Mouse (Mus musculus) forebrain, embryonic 13.5 days (tissue): ENCODE measurements around the gene Itsn1. TPM values are rescaled to one million over a fixed set of nuclear protein-coding genes. Genes with fewer than 3 reads are reported as not detected.

Source experiments
- ATAC-seq: fragments of 200-750 bp; cut with Nextera tagmentation; 2 replicates; pipeline ENCODE4 v1.8.0; 2017
- H3K27ac ChIP-seq: fragments of 300-500 bp; sonication (generic); 2 replicates; pipeline ENCODE4 v1.5.1; 2015; ENCODE audit warnings: inconsistent platforms, mild to moderate bottlenecking, moderate library complexity
- H3K27me3 ChIP-seq: fragments of 300-500 bp; sonication (generic); 2 replicates; pipeline ENCODE4 v1.6.1; 2015; ENCODE audit warnings: mild to moderate bottlenecking, inconsistent platforms
- H3K36me3 ChIP-seq: fragments of 300-500 bp; sonication (generic); 2 replicates; pipeline ENCODE4 v1.6.1; 2015; ENCODE audit warnings: mild to moderate bottlenecking, inconsistent platforms; ENCODE audit not compliant: poor library complexity, severe bottlenecking
- H3K4me1 ChIP-seq: fragments of 300-500 bp; sonication (generic); 2 replicates; pipeline ENCODE4 v1.6.1; 2015; ENCODE audit warnings: inconsistent platforms
- H3K4me2 ChIP-seq: fragments of 300-500 bp; sonication (generic); 2 replicates; pipeline ENCODE4 v1.6.1; 2015; ENCODE audit warnings: inconsistent platforms, mild to moderate bottlenecking, moderate library complexity
- H3K4me3 ChIP-seq: fragments of 300-500 bp; sonication (generic); 2 replicates; pipeline ENCODE4 v1.5.1; 2015; ENCODE audit warnings: mild to moderate bottlenecking, inconsistent platforms
- H3K9ac ChIP-seq: fragments of 300-500 bp; sonication (generic); 2 replicates; pipeline ENCODE4 v1.6.1; 2015; ENCODE audit warnings: mild to moderate bottlenecking, inconsistent platforms
- H3K9me3 ChIP-seq: fragments of 300-500 bp; sonication (generic); replicated peaks from 2 replicates; pipeline ENCODE4 v1.6.1; 2016; ENCODE audit warnings: inconsistent platforms
- WGBS: fragments of 180-500 bp; shearing (Covaris S2); methylation state at CpG from one replicate; pipeline ENCODE4 v1.1.7; 2015; 5-methylcytosine and 5-hydroxymethylcytosine counted together
- polyA plus RNA-seq: library from polyadenylated mRNA; unstranded; fragments of >200 nt; fragmentation: Nextera tagmentation; extraction: Ambion mirVana; gene quantifications from 2 replicates; pipeline ENCODE4 v1.2.1, GENCODE M21; 2015

The Itsn1 gene
- polyA plus RNA-seq, 1 experiment from 2014 or later = 53.3 TPM

DNA sequence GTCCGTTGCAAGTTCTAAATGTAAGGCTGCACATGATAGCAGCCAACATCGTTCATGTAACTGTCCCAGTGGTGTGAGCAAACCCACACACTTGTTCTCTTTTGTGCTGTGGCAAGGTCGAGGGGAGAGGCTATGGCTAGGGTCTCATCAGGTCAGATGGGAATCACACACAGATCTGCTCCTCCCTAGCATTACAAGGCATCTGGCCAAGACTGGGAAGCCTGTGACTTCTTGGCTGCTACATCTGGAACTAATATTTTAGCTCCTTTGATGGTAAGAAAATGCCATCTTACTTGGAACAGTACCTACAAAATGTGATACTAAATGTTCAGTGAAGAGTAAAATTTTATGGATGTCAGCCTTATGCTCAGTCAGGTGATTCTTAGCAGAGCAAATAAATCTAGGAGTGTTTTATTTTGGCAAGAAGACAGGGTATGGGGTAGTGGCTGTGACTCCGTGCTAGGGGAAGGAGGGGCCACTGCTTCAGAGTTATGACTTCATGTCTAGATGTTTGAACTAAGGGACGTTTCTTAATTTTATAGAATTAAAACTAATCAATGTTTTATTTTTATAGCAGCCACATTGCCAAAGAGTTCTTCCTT lies 73.5 kb downstream of the Itsn1 start:
- Histone ChIP-seq H3K4me1 (no peaks in the 10 kb centered on the region), H3K9ac (no peak overlapping the region), H3K27me3 (no peaks in the 10 kb centered on the region), H3K4me3 (no peak overlapping the region), H3K9me3 (no peaks in the 10 kb centered on the region), H3K36me3 (peaks cover 54% of the 10 kb centered on the region), H3K4me2 (no peak overlapping the region), H3K27ac (no peak overlapping the region)
- WGBS = 90% methylated on average over 5 of the region's 5 CpGs
- no peak for ATAC-seq

DNA sequence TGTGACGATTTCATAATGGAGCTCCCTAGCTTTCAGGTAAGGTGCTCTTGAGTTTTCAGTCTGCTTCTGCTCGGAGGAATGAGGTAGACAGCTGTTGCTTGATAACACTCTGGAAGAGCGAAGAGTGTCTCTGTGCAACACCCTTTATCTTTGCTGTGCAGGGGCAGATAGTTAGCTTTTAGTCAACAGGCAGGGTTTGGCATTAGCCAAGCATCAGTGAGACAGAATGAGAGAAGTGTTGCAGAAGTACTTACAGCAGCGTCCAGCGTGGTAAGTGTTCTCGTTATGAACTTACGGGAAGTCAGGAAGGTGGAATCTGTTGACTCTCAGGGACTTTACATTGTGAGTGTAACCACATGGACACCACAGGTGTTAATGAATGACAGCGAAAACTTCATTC lies 75.3 kb downstream of the Itsn1 start:
- Histone ChIP-seq H3K9ac (no peak overlapping the region), H3K9me3 (no peaks in the 10 kb centered on the region), H3K4me2 (no peak overlapping the region), H3K36me3 (peaks cover 62% of the 10 kb centered on the region), H3K27ac (no peak overlapping the region), H3K27me3 (no peaks in the 10 kb centered on the region), H3K4me3 (no peak overlapping the region), H3K4me1 (no peaks in the 10 kb centered on the region)
- ATAC-seq = no peak
- WGBS = 92% methylated on average over 8 of the region's 8 CpGs

DNA sequence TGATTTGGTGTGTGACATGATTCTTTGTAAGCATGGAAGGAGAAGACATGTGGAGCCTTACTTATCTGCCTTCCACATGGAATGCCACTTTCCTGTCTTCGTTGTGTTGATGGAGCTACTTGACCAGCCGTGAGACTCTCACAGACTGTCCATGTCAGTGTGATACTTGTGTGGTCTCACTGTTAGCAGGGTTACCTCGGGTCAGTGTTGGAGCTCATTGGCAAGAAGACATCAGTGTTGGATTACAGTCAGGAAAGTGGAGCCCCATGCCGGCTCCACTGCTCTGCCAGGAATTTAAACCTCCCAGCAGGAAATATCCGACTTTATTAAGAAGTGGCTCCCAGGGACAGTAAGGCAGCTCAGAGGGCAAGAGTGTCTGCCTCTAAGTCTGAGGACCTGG lies 75.8 kb downstream of the Itsn1 start:
- Histone ChIP-seq H3K9me3 (no peaks in the 10 kb centered on the region), H3K36me3 (peaks cover 66% of the 10 kb centered on the region), H3K27ac (no peak overlapping the region), H3K4me3 (no peak overlapping the region), H3K4me1 (no peaks in the 10 kb centered on the region), H3K9ac (no peak overlapping the region), H3K27me3 (no peaks in the 10 kb centered on the region), H3K4me2 (no peak overlapping the region)
- ATAC-seq = no peak
- WGBS = 83% methylated on average over 5 of the region's 5 CpGs

DNA sequence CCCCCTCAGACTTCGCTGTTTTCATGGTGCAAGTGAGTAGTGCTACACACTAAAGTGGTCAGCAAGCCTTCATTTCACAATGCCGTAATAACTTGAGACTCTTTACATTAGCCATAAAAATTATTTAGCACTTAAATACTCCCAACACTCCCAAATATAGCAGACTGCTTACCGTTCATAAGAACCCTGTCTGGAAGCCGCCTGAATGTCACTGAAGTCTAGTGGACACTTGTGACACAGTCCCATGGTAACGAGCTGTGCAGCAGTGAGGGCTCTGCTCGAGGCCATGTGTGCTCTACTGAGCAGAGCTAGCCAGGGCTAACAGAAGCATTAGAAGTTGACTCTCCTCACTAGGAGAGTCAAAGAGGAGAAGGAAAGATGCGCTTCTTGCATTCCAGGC lies 81.2 kb downstream of the Itsn1 start:
- H3K27me3 ChIP-seq = no peaks in the 10 kb centered on the region
- H3K4me1 ChIP-seq = no peaks in the 10 kb centered on the region
- 86% methylated on average over 7 of the region's 7 CpGs for WGBS
- no peak overlapping the region for H3K4me3 ChIP-seq
- H3K9ac ChIP-seq = no peak overlapping the region
- no peak for ATAC-seq
- no peak overlapping the region for H3K4me2 ChIP-seq
- H3K36me3 ChIP-seq = peaks cover 65% of the 10 kb centered on the region
- no peak overlapping the region for H3K27ac ChIP-seq
- no peaks in the 10 kb centered on the region for H3K9me3 ChIP-seq

DNA sequence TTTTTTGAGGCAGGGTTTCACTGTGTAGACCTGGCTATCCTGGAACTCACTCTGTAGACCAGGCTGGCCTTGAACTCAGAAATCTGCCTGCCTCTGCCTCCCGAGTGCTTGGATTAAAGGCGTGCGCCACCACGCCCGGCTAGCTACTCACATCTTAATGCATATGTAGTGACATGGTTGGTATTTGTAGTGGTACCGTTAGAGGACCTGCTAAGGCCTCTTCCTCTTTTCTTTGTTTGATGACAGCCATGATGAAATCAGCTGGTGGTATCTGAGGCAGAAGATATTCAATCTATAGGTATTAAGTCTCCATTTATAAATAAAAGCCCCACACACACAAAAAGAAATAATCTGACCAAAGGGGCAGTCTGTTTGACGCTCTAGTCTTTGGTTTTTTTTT lies 82.3 kb downstream of the Itsn1 start:
- 94% methylated on average over 7 of the region's 7 CpGs for WGBS
- H3K4me1 ChIP-seq = no peaks in the 10 kb centered on the region
- no peak for ATAC-seq
- H3K9ac ChIP-seq = no peak overlapping the region
- H3K27me3 ChIP-seq = no peaks in the 10 kb centered on the region
- H3K4me2 ChIP-seq = no peak overlapping the region
- H3K4me3 ChIP-seq = no peak overlapping the region
- no peaks in the 10 kb centered on the region for H3K9me3 ChIP-seq
- H3K27ac ChIP-seq = no peak overlapping the region
- H3K36me3 ChIP-seq = peaks cover 67% of the 10 kb centered on the region

DNA sequence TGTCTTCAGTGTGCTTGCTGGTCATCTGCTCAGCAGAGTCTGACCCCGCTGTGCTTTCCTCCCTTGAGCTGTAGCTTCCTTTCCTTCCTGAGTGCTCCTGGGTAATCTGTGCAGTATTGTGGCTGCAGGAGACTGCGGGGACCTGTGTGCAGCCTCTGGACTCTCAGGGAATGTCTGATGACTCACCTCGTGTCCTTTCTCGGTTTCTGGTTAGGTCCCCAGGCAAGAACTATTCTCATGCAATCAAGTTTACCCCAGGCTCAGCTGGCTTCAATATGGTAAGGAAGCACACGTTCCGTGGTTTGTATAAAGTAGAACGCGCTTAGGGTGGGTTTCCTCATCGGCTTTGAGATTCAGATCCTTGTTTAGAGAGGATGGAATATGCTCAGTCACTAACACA lies 82.8 kb downstream of the Itsn1 start:
- Histone ChIP-seq H3K36me3 (peaks cover 69% of the 10 kb centered on the region), H3K9ac (no peak overlapping the region), H3K4me1 (no peaks in the 10 kb centered on the region), H3K27me3 (no peaks in the 10 kb centered on the region), H3K4me3 (no peak overlapping the region), H3K27ac (no peak overlapping the region), H3K4me2 (no peak overlapping the region), H3K9me3 (no peaks in the 10 kb centered on the region)
- no peak for ATAC-seq
- 95% methylated on average over 9 of the region's 9 CpGs for WGBS

DNA sequence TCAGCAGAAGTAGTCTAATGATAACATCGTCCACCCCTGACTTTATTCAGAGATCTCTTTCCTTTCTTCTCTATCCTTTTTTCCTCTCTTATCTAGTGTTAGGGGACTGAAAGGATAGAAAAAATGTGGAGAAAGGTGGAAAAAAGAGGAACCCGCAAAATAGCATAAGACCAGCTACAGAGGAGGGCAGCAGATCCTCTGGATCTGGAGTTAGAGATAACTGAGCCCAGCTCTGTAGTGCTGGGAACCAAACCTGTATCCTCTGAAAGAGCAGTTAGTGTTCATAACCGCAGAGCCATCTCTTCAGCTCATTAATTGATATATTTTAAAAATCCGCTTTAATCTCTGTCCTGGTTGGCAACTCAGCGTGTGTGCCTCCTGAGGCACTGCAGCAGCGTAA lies 84.5 kb downstream of the Itsn1 start:
- no peak for ATAC-seq

DNA sequence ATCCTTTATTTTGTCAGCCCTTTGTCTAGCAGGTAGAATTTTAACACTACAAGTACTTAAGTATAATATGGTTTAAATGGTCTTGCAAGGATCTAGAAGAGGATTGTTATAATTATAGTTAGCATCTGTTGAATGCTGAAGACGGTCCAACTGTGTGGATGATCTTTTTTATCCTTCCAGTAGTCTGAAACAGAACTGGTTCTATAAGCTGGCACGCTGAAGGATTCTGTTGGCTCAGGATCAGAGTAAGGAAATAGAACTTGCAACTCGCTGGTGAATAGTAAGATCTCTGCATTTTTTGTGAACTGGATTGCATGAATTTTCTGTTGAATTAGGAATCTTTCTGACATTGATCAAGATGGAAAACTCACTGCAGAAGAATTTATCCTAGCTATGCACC lies 86.0 kb downstream of the Itsn1 start:
- WGBS = 93% methylated on average over 3 of the region's 3 CpGs
- Histone ChIP-seq H3K4me3 (no peak overlapping the region), H3K27me3 (no peaks in the 10 kb centered on the region), H3K27ac (no peak overlapping the region), H3K4me1 (no peaks in the 10 kb centered on the region), H3K9ac (no peak overlapping the region), H3K4me2 (no peak overlapping the region), H3K36me3 (peaks cover 80% of the 10 kb centered on the region), H3K9me3 (no peaks in the 10 kb centered on the region)
- ATAC-seq = no peak

More for the DNA sequence above, 84.5 kb downstream of the Itsn1 start:
- H3K4me3 ChIP-seq = no peak overlapping the region
- no peaks in the 10 kb centered on the region for H3K27me3 ChIP-seq
- no peak overlapping the region for H3K27ac ChIP-seq
- no peak overlapping the region for H3K4me2 ChIP-seq
- H3K9ac ChIP-seq = no peak overlapping the region
- peaks cover 76% of the 10 kb centered on the region for H3K36me3 ChIP-seq
- H3K9me3 ChIP-seq = no peaks in the 10 kb centered on the region
- 93% methylated on average over 6 of the region's 6 CpGs for WGBS
- no peaks in the 10 kb centered on the region for H3K4me1 ChIP-seq

DNA sequence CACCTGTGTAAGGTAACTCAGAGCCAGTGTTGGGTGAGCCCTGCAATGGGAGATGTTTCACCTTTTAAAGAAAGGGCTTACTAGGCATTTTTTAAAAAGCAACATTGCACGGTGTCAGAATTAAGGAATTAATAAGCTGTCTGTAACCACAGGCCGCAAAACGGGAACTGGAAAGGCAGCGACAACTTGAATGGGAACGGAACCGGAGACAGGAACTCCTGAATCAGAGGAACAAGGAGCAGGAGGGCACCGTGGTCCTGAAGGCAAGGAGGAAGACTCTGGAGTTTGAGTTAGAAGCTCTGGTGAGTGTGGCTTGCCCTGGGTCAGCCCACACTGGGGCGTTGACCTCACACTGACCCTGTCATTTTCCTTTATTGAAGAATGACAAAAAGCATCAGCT lies 91.2 kb downstream of the Itsn1 start:
- peaks cover 84% of the 10 kb centered on the region for H3K36me3 ChIP-seq
- ATAC-seq = no peak

DNA sequence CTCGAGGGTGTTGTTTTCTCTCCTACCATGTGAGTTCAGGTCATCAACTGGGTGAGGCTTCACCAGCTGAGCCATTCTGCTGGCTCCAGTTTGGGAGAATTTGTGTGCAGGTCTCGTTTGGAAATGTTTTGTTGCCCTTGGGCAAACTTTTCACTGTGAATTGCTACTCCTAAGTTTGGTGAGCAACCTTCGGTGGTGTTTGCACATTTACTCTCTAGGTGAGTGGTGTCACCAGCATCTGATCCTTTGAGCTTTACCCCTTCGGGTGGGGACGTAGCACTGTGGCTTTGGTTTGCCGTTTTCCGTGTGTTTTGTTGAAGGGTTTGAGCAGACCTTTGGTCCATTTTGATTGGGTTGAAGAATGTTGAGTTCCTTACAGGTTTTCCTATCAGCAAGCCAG lies 93.2 kb downstream of the Itsn1 start:
- Histone ChIP-seq H3K27ac (no peak overlapping the region), H3K4me3 (no peak overlapping the region), H3K9me3 (no peaks in the 10 kb centered on the region), H3K36me3 (peaks cover 67% of the 10 kb centered on the region), H3K9ac (no peak overlapping the region), H3K27me3 (no peaks in the 10 kb centered on the region), H3K4me1 (peaks cover 4% of the 10 kb centered on the region; the same call in 1 of the 2 replicates), H3K4me2 (no peak overlapping the region)
- no peak for ATAC-seq
- 89% methylated on average over 7 of the region's 7 CpGs for WGBS

More for the DNA sequence above, 91.2 kb downstream of the Itsn1 start:
- Histone ChIP-seq H3K9ac (no peak overlapping the region), H3K4me2 (no peak overlapping the region), H3K4me3 (no peak overlapping the region), H3K4me1 (no peaks in the 10 kb centered on the region), H3K9me3 (no peaks in the 10 kb centered on the region), H3K27me3 (no peaks in the 10 kb centered on the region), H3K27ac (no peak overlapping the region)
- WGBS = 92% methylated on average over 8 of the region's 8 CpGs

DNA sequence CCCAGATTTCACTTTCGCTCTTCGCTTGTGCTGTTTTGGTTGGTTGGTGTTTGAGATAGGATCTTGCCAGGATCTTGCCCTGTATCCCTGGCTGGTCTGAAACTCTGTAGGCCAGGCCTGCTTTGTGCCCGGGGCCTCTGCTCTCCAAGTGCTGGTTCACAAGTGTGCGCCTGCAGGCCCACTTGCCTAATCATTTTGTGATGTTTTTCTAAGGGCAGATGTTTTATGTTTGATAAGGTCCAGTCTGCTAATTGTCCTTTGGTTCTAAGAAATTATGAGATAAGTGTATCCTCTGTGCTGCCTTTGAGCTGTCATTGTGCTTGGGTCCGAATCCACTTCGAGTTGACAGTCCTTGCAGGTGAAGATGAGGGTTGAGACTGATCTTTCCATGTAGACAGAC lies 93.7 kb downstream of the Itsn1 start:
- Histone ChIP-seq H3K27me3 (no peaks in the 10 kb centered on the region), H3K9me3 (no peaks in the 10 kb centered on the region), H3K27ac (no peak overlapping the region), H3K4me2 (no peak overlapping the region), H3K36me3 (peaks cover 67% of the 10 kb centered on the region), H3K9ac (no peak overlapping the region), H3K4me1 (peaks cover 4% of the 10 kb centered on the region; the same call in 1 of the 2 replicates), H3K4me3 (no peak overlapping the region)
- 96% methylated on average over 6 of the region's 6 CpGs for WGBS
- ATAC-seq = no peak

DNA sequence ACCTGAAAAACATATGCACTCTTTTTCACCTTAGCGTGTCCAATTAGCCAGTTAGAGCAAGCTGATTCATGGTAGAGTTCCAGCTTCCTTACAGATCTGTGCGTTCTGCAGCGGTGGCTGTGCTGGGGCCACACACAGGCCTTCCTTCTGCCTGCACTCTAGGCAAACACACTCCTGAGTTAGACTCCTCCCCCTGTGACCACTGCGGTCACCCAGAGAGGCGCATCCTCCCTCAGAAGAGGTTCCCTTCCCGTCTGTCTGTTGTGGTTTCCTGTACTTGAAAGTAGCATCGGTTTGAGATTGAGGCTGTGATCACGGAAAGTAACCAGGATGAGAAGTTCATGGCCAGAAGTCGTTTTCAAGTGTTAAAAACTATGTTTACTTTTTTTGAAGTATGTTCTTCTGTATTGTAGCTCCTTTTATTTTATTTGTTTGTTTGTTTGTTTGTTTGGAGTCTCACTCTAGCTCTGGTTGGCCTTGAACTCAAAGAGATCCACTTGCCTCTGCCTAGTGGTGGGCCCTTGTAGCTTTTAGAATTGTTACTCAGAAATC lies 96.8 kb downstream of the Itsn1 start:
- WGBS = 73% methylated on average over 9 of the region's 9 CpGs
- Histone ChIP-seq H3K4me3 (no peak overlapping the region), H3K4me1 (peaks cover 8% of the 10 kb centered on the region; the same call in 1 of the 2 replicates), H3K9ac (no peak overlapping the region), H3K36me3 (peaks cover 61% of the 10 kb centered on the region), H3K27ac (no peak overlapping the region), H3K9me3 (no peaks in the 10 kb centered on the region), H3K27me3 (no peaks in the 10 kb centered on the region), H3K4me2 (no peak overlapping the region)
- ATAC-seq = no peak

DNA sequence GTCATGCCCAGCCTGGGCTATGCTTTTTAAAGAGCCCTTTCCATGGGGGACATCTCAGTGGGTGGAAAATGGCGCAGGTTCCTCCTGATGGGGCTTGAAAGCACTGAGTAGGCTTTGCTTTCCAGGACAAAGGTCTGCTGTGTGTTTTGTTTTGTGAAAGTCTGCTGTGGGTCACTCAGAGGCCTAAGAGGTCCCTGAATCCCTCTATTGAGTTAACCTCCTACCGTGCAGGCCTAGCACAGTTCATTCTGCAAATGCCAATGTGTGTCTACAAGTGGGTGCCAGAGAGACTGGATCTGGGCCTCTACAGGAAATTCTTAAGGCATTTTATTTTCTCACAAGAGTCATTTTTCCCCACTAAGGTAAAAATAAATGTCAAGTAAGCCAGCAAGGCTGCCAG lies 97.8 kb downstream of the Itsn1 start:
- no peak for ATAC-seq
- Histone ChIP-seq H3K27me3 (no peaks in the 10 kb centered on the region), H3K27ac (no peak overlapping the region), H3K9ac (no peak overlapping the region), H3K36me3 (peaks cover 55% of the 10 kb centered on the region), H3K4me1 (peaks cover 8% of the 10 kb centered on the region; the same call in 1 of the 2 replicates), H3K4me2 (no peak overlapping the region), H3K4me3 (no peak overlapping the region), H3K9me3 (no peaks in the 10 kb centered on the region)
- 26% methylated on average over 2 of the region's 2 CpGs for WGBS
